Mouse (Mus musculus) heart, postnatal 4 days (tissue): ENCODE data around the gene Spred1. TPM values are rescaled to one million over a fixed set of nuclear protein-coding genes. Genes with fewer than 3 reads are reported as not detected.

Experiments used
- DNase-seq: peaks from one replicate; pipeline ENCODE4 v3.0.0; 2021
- total RNA-seq, 2 experiments: library from RNA; stranded (reverse); gene quantifications; 2 replicates each; pipeline ENCODE4 v1.2.3; 2021

Gene Spred1
- 10 to 100 TPM; 31.0 to 32.2 TPM for total RNA-seq

DNA sequence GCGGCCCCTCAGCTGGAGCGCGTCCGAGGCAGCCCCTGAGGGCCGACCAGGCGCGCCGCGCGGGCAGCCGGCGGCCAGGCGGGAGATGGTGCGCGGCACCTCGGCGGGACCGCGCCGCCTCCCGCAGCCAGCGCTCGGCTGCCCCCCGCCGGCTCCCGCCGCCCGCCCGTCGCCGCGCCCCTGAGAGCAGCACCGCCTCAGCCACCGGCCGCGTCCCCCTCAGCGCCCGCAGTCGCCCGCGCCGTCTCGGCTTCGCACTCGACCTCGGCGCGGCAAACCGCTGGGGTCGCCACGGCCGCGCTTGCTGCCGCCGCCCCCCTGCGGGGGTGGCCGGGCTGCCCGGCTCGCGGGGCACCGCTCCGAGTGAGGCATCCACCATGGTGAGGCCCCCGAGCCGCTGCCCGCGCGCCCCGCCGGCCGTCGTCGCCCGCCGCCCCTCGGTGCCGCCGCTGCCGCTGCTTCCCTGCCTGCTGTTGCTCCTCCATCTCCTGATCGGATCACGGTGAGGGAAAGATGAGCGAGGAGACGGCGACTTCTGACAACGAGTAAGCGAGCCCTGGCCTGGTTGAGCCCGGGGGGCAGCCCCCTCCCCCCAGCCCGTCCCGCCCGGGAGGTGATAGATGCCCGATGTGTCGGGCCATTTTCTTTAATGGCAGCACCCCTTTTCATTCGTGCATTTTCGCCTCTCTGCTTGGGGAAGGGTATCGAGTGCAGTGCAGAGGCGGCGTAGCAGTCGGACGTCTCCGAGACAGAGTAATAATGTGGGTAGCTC lies at the start of gene Spred1:
Spred1 (plus strand) TSS at position 163 of the 772 bp plus-strand sequence.
- peak; percentile 39 for DNase-seq

GRCm38 (mm10) chr2:117071596-117071995 lies 49.6 kb upstream of the Spred1 start:
- DNase-seq = no peak

GRCm38 (mm10) chr2:117078711-117079110 lies 42.5 kb upstream of the Spred1 start:
- DNase-seq = no peak

DNA sequence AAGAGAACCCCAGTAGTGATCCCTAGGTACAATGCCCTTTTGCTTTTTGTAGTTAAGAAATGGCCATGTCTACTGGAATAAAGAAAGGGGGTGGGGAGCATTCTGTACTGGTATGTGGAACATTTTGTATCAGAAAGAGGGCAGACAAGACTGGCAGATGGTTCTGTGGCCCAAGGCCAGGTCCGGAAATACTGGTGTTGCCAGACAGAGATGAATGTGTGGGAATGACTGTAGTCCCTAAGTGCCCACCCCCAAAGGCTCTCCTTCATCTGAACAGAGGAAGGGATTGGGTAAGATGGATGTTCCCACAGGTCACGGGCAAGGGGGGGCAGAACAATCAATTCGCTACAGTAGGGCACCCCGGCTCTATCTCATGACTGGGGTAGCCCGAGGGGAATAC lies 41.6 kb upstream of the Spred1 start:
- DNase-seq = no peak

DNA sequence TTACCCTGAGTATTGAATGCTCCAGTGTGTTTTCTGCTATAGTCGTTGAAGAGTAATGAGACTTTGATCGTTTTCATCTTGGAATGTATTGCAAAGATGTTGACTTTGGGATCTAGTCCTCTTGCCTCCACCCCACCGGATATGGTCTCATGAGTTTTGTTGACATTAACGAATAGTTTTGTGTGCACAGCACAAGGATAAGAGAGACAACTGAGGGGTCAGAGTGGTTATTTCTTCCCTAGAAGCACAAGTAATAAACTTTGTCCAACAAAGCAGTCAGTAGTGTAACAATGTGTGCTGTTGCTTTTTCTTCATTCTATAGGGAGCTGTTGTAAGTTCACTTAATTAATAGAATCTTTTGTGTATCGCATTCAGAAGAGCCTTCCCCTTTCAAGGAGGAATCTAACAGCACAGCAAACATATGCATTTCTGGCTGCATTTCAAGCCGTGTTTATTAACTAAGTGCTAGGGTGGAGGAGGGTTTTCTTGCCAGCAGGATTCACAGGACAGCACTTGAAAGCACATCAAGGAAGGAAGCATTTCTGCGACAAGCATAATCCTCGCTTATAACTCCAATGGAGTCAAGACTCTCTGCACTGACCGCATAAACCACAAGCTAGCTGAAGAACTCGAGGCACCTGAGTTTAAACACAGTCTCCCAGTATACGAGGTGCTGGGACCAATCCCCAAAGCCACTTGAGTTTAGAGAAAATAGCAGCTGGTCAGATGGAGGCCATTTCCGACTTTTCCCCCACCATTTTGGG lies 35.0 kb upstream of the Spred1 start:
- no peak for DNase-seq

DNA sequence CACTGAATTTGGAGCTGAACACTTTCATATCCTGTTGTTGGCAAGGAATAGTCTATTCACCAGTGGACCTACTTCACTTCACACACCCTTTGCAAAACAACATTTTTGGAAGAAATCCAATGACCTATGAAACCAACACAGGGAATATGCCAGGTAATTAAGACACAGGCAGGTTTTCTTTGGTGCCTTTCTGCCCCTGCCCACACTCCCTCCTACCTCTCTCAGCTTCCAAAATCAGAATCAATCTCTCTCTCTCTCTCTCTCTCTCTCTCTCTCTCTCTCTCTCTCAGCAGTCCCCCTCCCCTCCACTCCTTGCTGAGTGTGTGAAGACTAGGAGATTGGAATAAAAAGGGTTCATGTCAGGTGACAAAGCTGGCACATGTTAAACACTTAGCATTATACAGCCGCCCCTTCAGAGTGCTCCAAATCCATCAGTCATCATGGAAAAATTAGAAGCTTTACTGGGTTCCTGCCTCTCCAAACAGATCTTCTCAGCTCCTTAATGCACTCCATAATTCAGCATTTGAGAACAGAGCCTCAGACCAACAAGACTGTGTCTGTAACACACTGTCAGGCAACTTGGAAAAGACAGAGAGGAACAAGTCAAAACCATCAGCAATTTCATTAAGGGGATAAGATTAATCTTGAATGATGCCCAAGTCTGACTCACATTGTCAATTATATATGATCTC lies 34.3 kb upstream of the Spred1 start:
- DNase-seq = no peak

DNA sequence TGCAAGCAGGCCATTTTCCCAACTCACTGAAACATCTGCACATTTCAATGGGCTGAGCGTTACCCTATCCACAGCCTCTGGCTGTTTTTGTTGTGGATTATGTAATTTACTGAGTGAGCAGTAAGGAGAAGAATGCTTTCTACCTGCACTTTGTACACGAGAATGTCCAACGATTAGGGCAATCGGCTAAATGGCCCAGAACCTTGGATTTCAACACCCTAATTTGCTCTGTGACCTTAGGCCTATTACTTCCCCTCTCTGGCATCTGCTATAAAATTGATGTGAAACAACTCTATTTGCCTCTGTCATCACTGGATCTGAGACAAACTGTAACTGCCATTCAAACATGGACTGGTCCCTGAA lies 33.7 kb upstream of the Spred1 start:
- no peak for DNase-seq

GRCm38 (mm10) chr2:117089482-117089881 lies 31.7 kb upstream of the Spred1 start:
- DNase-seq = no peak

DNA sequence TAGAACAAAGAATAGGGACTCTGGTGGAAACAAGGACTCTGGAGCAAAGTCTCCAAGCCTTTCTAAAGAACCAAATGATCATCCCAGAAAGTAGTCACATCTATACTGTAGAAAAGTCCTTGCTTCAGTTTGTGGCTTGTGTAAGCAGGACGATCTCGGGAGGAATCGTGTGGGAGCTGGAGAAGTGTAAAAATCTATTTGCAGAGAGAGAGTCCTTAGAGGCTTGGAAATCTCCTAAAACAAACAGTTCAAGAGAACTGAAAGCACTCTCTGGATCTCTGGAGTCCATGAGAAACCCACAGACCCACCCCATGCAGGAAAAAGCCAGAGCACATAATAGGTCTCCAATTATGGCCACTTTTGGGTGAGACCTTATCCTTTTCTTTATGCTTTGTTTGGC lies 31.1 kb upstream of the Spred1 start:
- DNase-seq = no peak

GRCm38 (mm10) chr2:117092946-117093401 lies 28.2 kb upstream of the Spred1 start:
- DNase-seq = no peak

- DNase-seq = no peak
Measured at GRCm38 (mm10) chr2:117095491-117095890, 25.7 kb upstream of the Spred1 start.

DNA sequence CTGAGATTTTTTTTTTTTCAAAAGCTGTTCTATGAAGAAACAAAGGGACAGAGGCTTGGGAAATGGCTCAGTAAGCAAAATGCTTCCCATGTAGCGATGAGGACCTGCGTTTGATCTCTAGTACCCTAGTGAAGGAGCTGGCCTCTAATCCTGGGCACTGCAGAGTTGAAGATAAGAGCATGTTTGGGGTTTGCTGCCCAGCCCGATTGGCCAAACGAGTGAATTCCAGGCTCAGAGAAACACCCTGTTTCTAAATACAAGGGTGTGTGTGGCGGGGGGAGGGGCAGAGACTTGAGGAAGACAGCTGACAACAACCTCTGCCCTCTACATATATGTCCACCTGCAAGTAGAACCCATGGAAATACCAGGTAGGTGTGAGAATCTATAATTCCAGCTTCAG lies 23.9 kb upstream of the Spred1 start:
- no peak for DNase-seq

DNA sequence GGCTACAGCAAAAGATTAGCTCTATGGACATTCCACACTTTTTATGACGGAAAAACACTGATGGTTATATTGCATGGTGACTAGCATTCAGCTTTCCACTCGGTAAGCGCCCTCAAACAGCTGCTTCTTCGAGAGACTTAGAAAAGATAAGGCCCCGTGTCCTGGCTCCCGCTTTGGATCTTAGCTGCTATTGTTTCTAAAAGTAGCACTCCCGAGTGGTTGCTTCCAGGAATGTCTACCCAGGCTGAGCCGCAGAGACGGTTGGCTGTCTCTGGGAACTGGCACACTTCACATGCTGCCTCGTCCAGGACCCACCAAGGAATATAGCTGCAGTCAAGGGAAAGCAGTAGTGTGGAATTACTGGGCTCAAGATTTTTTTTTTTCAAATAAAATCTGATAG lies 21.9 kb upstream of the Spred1 start:
- DNase-seq = peak; percentile 26

- no peak for DNase-seq
Measured at GRCm38 (mm10) chr2:117103461-117103860, 17.7 kb upstream of the Spred1 start.

DNA sequence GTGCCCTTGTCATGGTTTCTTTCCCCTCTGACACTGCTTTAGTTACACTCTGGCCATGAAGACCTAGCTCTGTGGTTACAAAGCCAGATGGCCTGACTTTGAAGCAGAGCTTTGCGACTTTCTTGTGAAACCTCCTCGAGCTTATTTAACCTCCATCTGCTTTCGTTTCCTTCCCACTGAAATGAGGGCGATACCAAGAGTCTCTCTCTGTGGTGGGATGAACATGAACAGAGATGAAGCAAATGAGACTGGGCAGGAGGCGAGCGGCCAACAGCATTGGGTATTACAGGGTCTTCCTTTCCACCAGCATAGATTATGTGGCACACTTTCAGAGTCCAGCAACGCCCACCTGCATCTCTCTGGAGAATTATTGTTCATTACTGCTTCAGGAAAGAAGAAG lies 15.8 kb upstream of the Spred1 start:
- DNase-seq = no peak

GRCm38 (mm10) chr2:117108059-117108458 lies 13.1 kb upstream of the Spred1 start:
- no peak for DNase-seq

GRCm38 (mm10) chr2:117109296-117109695 lies 11.9 kb upstream of the Spred1 start:
- DNase-seq = peak; percentile 26

GRCm38 (mm10) chr2:117110355-117110866 lies 10.8 kb upstream of the Spred1 start:
- DNase-seq = no peak

DNA sequence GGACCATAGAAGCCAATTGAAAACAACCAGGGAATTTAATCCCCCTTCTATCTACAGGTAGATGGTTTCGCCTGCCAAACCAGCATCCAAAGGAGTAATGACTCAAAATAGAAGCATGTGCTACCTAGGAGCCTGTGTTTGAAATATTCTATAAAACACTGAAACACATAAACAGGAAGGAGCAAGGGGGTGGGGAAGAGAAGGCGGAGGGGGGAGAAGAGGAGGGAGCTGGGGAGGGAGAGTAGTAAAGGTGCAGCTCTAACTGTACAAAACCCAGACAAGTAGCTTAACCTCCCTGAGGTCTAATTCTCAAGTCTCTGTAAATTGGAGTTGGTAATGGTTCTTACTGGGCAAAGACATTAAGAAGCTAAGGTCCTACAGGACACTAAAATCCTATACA lies 7.9 kb upstream of the Spred1 start:
- no peak for DNase-seq

- no peak for DNase-seq
Measured at GRCm38 (mm10) chr2:117113762-117114161, 7.4 kb upstream of the Spred1 start.

DNA sequence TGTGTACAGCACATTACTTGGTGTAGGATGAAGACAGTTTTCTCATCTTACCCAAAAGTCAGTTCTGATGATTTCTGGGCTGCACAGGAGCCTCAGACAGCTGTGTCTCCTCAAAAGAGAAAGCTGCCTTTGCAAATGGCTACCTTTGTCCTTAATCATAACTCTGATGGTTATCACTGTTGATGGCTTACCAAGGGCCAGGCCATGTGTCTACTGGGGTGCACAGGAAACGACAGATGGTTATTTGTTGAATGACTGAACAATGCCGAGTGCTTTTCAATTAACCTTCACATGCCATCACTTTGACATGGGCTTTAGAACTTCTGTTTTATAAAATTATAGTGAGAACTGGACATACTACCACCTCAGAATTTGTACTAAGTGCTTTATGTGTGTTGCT lies 2.7 kb upstream of the Spred1 start:
- no peak for DNase-seq

GRCm38 (mm10) chr2:117119291-117120245 lies 1.6 kb upstream of the Spred1 start:
- DNase-seq = peak; percentile 73
